Mouse (Mus musculus) midbrain, embryonic 14.5 days (tissue): ENCODE data around the gene Ankrd13b. TPM values are rescaled to one million over a fixed set of nuclear protein-coding genes. Genes with fewer than 3 reads are reported as not detected.
A peak's percentile ranks its signal among the peaks of the same experiment; 100 is the strongest.

Experiments
- ATAC-seq: fragments of 200-750 bp; cut with Nextera tagmentation; 2 replicates; pipeline ENCODE4 v1.8.0; 2017; ENCODE audit warnings: moderate number of reproducible peaks, moderate library complexity; ENCODE audit not compliant: low FRiP score, low TSS enrichment
- DNase-seq: peaks from one replicate; pipeline ENCODE4 v3.0.0-alpha.2; 2015
- H3K27ac ChIP-seq: fragments of 300-500 bp; sonication (generic); replicated peaks from 2 replicates; pipeline ENCODE4 v1.5.1; 2014; ENCODE audit warnings: mild to moderate bottlenecking, low read depth, low read length, moderate library complexity
- H3K27me3 ChIP-seq: fragments of 300-500 bp; sonication (generic); 2 replicates; pipeline ENCODE4 v1.6.1; 2014; ENCODE audit warnings: low read length, control low read depth, mixed read lengths; ENCODE audit not compliant: control insufficient read depth, insufficient read depth
- H3K36me3 ChIP-seq: fragments of 300-500 bp; sonication (generic); 2 replicates; pipeline ENCODE4 v1.6.1; 2014; ENCODE audit warnings: low read length, control low read depth; ENCODE audit not compliant: control insufficient read depth, insufficient read depth
- H3K4me1 ChIP-seq: fragments of 300-500 bp; sonication (generic); 2 replicates; pipeline ENCODE4 v1.6.1; 2014; ENCODE audit warnings: mild to moderate bottlenecking, antibody characterized with exemption, low read length, control low read depth; ENCODE audit not compliant: control insufficient read depth, insufficient read depth
- H3K4me2 ChIP-seq: fragments of 300-500 bp; sonication (generic); 2 replicates; pipeline ENCODE4 v1.6.1; 2014; ENCODE audit warnings: mild to moderate bottlenecking, low read length, moderate library complexity
- H3K4me3 ChIP-seq: fragments of 300-500 bp; sonication (generic); replicated peaks from 2 replicates; pipeline ENCODE4 v1.5.1; 2014; ENCODE audit warnings: low read depth, low read length
- H3K9ac ChIP-seq: fragments of 300-500 bp; sonication (generic); replicated peaks from 2 replicates; pipeline ENCODE4 v1.6.1; 2014; ENCODE audit warnings: mild to moderate bottlenecking, low read length, moderate library complexity
- H3K9me3 ChIP-seq: fragments of 300-500 bp; sonication (generic); 2 replicates; pipeline ENCODE4 v1.6.1; 2016; ENCODE audit warnings: low read length, control low read depth, mixed read lengths; ENCODE audit not compliant: control insufficient read depth
- WGBS: fragments of 180-500 bp; shearing (Covaris S2); extraction: QIAGEN DNeasy Blood & Tissue Kit; methylation state at CpG from one replicate; pipeline ENCODE4 v1.1.7; 2014; 5-methylcytosine and 5-hydroxymethylcytosine counted together
- polyA plus RNA-seq: library from polyadenylated mRNA; unstranded; fragments of >200 nt; fragmentation: Nextera tagmentation; extraction: Ambion mirVana; gene quantifications from 2 replicates; pipeline ENCODE4 v1.2.1, GENCODE M21; 2014

Ankrd13b gene
- polyA plus RNA-seq, 1 experiment from 2014 or later = 43.7 TPM

DNA sequence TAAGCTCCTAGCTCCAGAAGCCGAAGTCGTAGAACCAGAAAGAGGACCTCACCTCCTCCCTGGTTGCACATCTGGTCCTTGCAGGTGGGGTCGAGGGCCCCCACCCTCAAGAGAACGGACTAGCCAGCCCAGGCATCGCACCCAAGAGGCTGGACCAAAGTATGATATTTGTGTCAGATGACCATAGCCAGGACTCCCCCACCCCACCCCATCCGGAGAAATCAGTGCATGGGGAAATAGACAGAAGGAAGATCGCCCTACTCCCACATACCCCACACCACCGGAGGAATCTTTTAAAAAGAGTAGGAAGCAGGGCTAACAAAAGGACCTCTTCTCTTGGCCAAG lies 26.4 kb downstream of the Ankrd13b start:
- Histone ChIP-seq H3K27me3 (peaks cover 58% of the 10 kb centered on the region; the same call in 1 of the 2 replicates), H3K4me3 (no peak overlapping the region), H3K4me1 (peaks cover 5% of the 10 kb centered on the region), H3K9me3 (no peaks in the 10 kb centered on the region), H3K36me3 (no peaks in the 10 kb centered on the region), H3K9ac (no peak overlapping the region), H3K27ac (no peak overlapping the region), H3K4me2 (peak overlapping the region; percentile 99)
- WGBS = 49% methylated on average over 8 of the region's 8 CpGs
- DNase-seq = no peak
- ATAC-seq = no peak

DNA sequence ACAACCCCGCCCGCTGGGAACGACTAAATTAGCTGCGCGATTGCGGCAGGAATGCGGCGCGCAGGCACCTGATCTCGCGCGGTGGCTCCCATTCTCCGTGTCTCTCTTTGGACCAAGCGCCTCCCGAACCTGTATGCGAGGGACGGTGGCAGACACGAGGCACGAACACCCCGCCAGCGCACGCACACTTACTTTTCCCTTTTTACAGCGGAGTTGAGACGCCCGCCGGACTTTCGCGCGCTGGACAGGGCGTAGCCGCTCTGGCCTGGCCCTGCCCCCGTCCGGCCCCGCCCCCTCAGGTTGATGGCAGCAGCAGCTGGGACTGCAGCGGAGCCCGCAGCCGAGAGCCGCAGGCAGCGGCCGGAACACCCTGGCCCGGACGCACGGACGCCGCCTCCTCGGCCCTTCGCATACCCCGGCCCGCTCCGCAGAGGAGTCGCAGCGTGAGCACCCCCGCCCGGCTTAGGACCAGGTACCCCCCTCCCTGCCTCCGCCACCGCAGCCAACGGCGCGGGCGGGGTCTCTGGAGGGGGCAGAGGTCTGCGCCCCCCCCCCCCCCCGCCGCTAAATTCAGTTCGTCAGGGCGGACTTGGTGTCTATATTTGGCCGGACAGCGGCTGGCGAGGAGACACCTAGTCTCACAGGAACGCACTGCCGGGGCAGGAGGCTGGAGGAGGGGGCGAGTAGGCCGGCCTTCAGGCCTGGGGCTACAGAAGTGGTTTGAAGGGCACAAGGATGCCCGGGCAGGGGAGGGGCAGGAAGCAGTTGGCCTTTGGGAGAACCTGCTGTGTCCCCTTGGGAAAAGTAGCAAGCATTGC lies 27.0 kb downstream of the Ankrd13b start, which contains the start of gene Coro6:
Gene Coro6 (plus strand): TSS at position 129 of the 818 bp plus-strand sequence.
- peaks cover 5% of the 10 kb centered on the region for H3K4me1 ChIP-seq
- H3K9me3 ChIP-seq = no peaks in the 10 kb centered on the region
- H3K27ac ChIP-seq = no peak within 1 kb of the TSS
- ATAC-seq = peak; percentile 58
- DNase-seq = peak; percentile 60
- H3K36me3 ChIP-seq = peaks cover 4% of the 10 kb centered on the region; the same call in 1 of the 2 replicates
- peaks cover 52% of the 10 kb centered on the region; the same call in 1 of the 2 replicates for H3K27me3 ChIP-seq
- H3K4me3 ChIP-seq = peak within 1 kb of the TSS; percentile 50
- peak within 1 kb of the TSS; percentile 50 for H3K9ac ChIP-seq
- under 1% methylated on average over 73 of the region's 73 CpGs for WGBS
- H3K4me2 ChIP-seq = peak within 1 kb of the TSS; percentile 99

DNA sequence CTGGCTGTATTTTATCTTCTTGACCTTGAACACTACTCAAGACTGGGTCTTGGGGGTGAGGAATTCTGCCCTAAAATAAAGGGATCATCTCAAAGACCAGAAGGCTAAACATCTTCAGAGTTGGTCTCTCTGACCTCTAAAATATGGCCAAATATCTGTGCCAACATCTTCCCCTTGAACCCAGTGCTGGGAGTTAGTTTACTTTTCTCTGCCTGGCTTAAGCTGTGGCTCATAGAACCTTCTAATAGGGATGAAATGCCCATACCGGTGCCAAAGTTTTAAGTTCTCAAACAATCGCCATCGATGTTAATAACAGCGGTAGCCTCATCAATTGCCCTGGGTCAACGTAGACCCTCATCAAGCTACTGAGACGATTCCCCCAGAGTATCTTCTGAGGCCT lies 27.6 kb downstream of the Ankrd13b start:
- peak overlapping the region; percentile 99 for H3K4me2 ChIP-seq
- 3% methylated on average over 6 of the region's 6 CpGs for WGBS
- peaks cover 5% of the 10 kb centered on the region for H3K4me1 ChIP-seq
- H3K4me3 ChIP-seq = peak overlapping the region; percentile 50
- H3K36me3 ChIP-seq = peaks cover 5% of the 10 kb centered on the region; the same call in 1 of the 2 replicates
- H3K9me3 ChIP-seq = no peaks in the 10 kb centered on the region
- H3K27ac ChIP-seq = no peak overlapping the region
- ATAC-seq = no peak
- DNase-seq = no peak
- peaks cover 46% of the 10 kb centered on the region; the same call in 1 of the 2 replicates for H3K27me3 ChIP-seq
- peak overlapping the region; percentile 50 for H3K9ac ChIP-seq

DNA sequence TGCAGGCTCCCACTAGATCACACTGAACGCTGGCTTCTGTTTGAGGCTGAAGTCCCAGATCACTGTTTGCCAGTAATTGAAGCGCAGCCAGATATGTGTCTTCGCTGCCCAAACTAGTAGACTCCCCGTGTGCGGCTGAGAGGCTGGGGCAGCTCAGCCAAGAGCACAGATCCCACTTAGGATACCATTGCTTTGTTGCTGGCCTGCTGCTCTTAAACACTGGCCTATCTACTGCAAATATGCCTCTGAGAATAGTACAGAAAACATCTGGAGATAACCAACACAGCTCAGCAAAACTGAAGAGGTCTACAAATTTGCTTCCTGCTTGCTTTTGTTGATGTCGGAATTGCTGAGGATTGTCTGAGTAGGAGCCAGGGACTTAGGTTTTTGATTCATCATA lies 32.6 kb downstream of the Ankrd13b start:
- 87% methylated on average over 6 of the region's 6 CpGs for WGBS
- Histone ChIP-seq H3K4me2 (no peak overlapping the region), H3K36me3 (peaks cover 28% of the 10 kb centered on the region), H3K9me3 (no peaks in the 10 kb centered on the region), H3K27me3 (peaks cover 17% of the 10 kb centered on the region; the same call in 1 of the 2 replicates), H3K4me1 (no peaks in the 10 kb centered on the region), H3K9ac (no peak overlapping the region), H3K4me3 (no peak overlapping the region), H3K27ac (no peak overlapping the region)
- no peak for ATAC-seq
- no peak for DNase-seq

DNA sequence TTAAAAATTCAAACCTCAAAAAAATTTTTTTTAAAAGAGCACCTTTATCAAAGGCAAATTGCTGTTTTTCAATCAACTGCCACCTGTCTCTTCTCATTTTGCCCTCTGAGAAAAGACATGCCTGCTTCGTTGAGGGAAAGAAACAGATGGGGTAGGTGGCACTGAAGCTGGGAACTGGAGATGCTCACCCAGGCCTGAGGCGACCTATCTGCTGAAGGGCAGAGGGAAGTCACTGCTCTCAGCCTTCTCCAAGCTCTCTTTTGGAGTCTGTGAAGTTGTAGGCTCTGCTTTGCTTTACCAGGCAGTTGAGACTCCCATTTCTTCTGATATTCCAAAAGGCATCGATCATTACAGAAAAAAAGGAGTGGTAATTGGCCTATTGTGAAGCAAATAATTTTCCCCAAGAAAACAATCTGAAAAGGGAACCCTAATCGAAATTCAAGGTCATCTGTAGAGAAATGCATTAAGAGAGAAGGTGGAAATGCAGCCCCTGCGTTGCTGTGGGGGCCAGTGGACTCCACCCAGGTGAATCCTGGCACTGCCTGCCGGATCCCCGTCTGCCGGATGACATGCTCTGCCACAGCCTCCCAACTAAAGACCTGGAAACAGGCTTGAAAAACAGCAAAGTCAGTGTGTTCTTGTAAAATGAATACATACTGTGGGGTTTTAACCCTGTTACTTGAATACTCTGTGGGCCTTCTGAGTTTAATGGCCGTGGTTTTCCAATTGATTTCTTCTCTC lies 33.5 kb downstream of the Ankrd13b start:
- Histone ChIP-seq H3K27me3 (peaks cover 7% of the 10 kb centered on the region; the same call in 1 of the 2 replicates), H3K9ac (no peak overlapping the region), H3K36me3 (peaks cover 31% of the 10 kb centered on the region), H3K4me1 (no peaks in the 10 kb centered on the region), H3K27ac (no peak overlapping the region), H3K4me3 (no peak overlapping the region), H3K9me3 (no peaks in the 10 kb centered on the region), H3K4me2 (no peak overlapping the region)
- 87% methylated on average over 9 of the region's 9 CpGs for WGBS
- no peak for DNase-seq
- no peak for ATAC-seq

DNA sequence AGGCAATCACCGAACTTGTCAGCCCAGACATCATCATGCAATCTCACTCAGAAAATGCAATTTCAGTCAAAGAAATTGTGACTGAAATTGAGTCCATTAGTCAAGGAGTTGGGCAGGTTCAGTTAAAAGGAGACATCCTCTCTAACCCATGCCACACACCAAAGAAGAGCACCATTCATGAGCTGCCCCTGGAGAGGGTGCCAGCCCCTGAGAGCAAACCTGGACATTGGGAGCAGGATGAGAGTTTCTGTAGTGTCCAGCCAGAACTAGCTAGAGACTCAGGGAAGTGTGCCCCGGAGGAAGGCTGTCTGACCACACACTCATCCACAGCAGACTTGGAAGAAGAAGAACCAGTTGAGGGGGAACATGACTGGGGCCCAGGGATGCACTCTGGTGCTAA lies 36.1 kb downstream of the Ankrd13b start:
- no peak overlapping the region for H3K4me2 ChIP-seq
- 99% methylated on average over 2 of the region's 2 CpGs for WGBS
- H3K27me3 ChIP-seq = no peaks in the 10 kb centered on the region
- H3K4me3 ChIP-seq = no peak overlapping the region
- H3K9ac ChIP-seq = no peak overlapping the region
- H3K27ac ChIP-seq = no peak overlapping the region
- no peaks in the 10 kb centered on the region for H3K4me1 ChIP-seq
- ATAC-seq (no peak), DNase-seq (no peak)
- H3K9me3 ChIP-seq = no peaks in the 10 kb centered on the region
- peaks cover 52% of the 10 kb centered on the region for H3K36me3 ChIP-seq

DNA sequence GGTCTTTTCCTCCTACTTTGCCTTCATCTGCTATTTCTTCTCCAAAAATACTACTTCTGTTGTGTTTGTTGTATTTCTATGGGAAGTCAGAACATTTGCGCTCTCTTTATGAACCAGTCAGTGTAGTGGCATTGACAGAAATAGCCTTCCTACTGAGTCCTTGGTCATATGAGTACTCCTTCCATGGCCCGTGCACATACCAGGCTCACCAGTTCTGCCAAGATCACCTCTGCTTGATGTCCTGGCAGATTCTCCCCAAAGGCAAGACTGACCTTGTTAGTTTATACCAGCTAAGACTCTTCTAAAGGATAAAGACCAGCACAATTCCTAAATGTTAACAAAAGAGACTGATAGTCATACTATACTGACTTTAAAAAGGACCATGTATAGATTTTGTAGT lies 37.8 kb downstream of the Ankrd13b start:
- DNase-seq (no peak), ATAC-seq (no peak)
- Histone ChIP-seq H3K9ac (no peak overlapping the region), H3K4me3 (no peak overlapping the region), H3K36me3 (peaks cover 54% of the 10 kb centered on the region), H3K27ac (no peak overlapping the region), H3K4me1 (no peaks in the 10 kb centered on the region), H3K9me3 (no peaks in the 10 kb centered on the region), H3K4me2 (no peak overlapping the region), H3K27me3 (no peaks in the 10 kb centered on the region)
- WGBS = 96% methylated on average over 2 of the region's 2 CpGs

DNA sequence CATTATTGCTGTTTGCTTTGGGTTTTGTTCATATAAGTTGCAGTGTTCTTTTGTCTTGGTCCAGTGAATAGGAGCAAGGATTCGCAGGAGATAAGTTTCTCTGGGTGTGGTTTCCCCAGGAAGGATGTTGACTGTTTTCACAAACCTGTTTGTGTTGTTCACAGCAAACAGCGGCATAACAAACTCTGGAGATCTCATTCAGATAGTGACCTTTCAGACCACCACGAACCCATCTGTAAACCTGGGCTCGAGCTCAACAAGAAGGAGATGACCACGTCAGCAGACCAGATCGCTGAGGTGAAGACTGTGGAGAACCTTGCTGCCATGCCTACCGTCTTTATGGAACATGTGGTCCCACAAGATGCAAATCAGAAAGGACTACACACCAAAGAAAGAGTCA lies 40.3 kb downstream of the Ankrd13b start:
- Histone ChIP-seq H3K4me2 (no peak overlapping the region), H3K9me3 (no peaks in the 10 kb centered on the region), H3K27me3 (no peaks in the 10 kb centered on the region), H3K9ac (no peak overlapping the region), H3K4me1 (no peaks in the 10 kb centered on the region), H3K36me3 (peaks cover 43% of the 10 kb centered on the region), H3K27ac (no peak overlapping the region), H3K4me3 (no peak overlapping the region)
- ATAC-seq (no peak), DNase-seq (no peak)
- WGBS = 94% methylated on average over 7 of the region's 7 CpGs
